Mouse (Mus musculus): ENCODE measurements around the gene Nudt14. TPM values are rescaled to one million over a fixed set of nuclear protein-coding genes. Genes with fewer than 3 reads are reported as not detected.

Nudt14 gene
- polyA plus RNA-seq (2015; fragmentation: Nextera tagmentation; extraction: Ambion mirVana) = 48.0 and 53.1 TPM in 2 replicates

DNA sequence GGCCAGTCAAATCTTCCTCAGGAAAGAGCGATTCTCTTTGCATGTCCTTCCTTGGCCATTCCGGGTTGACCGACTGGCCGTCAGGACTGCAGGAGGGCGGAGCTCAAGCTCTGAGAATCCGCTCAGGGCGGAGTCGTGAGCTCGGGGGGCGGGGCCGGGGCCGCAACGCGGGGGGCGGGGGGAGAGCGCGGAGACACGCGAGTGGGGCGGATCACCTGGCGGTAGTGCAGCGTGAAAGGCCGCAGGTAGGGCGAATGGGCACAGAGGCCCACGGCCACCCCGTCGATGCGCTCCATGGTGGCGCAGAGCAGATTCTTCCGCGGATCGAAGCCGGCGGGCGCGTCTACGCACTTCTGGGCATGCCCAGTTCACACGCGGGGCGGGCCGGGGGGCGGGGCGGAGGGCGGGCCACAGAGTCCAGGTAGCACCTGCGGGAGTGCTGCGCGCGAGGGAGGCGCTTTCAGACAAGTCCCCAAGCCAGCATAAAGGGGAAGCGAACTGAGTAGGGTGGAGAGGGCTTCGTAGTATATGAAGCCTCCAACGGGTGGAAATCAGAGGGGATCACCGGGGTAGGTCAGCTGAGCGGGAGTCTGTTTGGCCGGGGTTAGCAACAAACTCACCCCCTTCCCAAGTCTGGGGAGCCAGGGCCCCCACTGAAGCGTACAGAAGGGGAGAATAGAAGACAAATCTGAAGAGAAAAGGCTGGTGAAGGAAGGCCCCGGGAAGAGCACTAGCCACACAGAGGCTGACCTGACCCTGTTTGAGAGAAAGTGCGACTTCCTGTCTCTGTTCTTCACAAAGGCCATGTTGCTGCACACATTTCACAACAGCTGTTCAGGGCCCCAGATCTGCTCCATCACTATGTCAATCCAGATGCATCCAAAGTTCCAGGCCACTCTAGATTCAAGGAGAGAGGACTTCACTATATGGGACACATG is at the start of gene Nudt14:
Gene Nudt14, minus strand, starts transcription at position 349 of the 938 bp plus-strand sequence.
- H3K4me3 ChIP-seq (ENCODE audit: low read depth, low read length) = peak within 1 kb of the TSS; percentile 74
- H3K36me3 ChIP-seq (ENCODE audit: control insufficient read depth, insufficient read depth, low read length) = no peaks in the 10 kb centered on the region
- peak; percentile 71 for ATAC-seq
- H3K27ac ChIP-seq (ENCODE audit: low read length) = peak within 1 kb of the TSS; percentile 68; the same call in 1 of the 2 replicates
- H3K9me3 ChIP-seq (replicated peaks; ENCODE audit: control insufficient read depth, low read length, poor library complexity, severe bottlenecking) = no peaks in the 10 kb centered on the region
- 1% methylated on average over 57 of the region's 58 CpGs for WGBS
- H3K27me3 ChIP-seq (ENCODE audit: control insufficient read depth, insufficient read depth, low read depth, low read length) = no peaks in the 10 kb centered on the region
- peak within 1 kb of the TSS; percentile 79 for H3K4me2 ChIP-seq (ENCODE audit: low read length)
- peak within 1 kb of the TSS; percentile 86 for H3K9ac ChIP-seq (ENCODE audit: low read depth, low read length)
- peaks cover 9% of the 10 kb centered on the region for H3K4me1 ChIP-seq (ENCODE audit: control insufficient read depth, insufficient read depth, low read length)

DNA sequence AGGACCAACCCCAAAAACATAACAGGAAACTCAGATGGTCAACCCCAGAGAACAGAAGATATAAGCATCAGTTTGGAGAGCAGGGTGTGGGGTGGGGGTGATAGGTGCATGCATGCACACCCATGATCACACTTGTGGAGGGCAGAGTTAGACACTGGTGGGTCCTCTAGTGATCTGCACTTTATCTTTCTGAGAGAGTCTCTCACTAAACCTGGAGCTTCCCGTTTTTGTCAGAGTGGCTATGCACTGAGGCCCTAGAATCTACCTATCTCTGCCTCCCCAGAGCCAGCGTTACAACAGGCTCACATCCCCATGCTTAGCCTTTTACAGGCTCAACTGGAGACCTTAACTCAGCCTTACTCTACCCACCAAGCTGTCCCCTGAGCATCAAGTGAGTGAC is 49.5 kb upstream of the Nudt14 start:
- Histone ChIP-seq H3K4me3 (ENCODE audit: low read depth, low read length) (no peak overlapping the region), H3K9me3 (replicated peaks; ENCODE audit: control insufficient read depth, low read length, poor library complexity, severe bottlenecking) (no peaks in the 10 kb centered on the region), H3K9ac (ENCODE audit: low read depth, low read length) (no peak overlapping the region), H3K27me3 (ENCODE audit: control insufficient read depth, insufficient read depth, low read depth, low read length) (no peaks in the 10 kb centered on the region), H3K4me1 (ENCODE audit: control insufficient read depth, insufficient read depth, low read length) (no peaks in the 10 kb centered on the region; the same call in 1 of the 2 replicates), H3K27ac (ENCODE audit: low read length) (no peak overlapping the region), H3K36me3 (ENCODE audit: control insufficient read depth, insufficient read depth, low read length) (peaks cover 13% of the 10 kb centered on the region), H3K4me2 (ENCODE audit: low read length) (no peak overlapping the region)
- WGBS = 94% methylated on average over 2 of the region's 2 CpGs
- no peak for ATAC-seq

DNA sequence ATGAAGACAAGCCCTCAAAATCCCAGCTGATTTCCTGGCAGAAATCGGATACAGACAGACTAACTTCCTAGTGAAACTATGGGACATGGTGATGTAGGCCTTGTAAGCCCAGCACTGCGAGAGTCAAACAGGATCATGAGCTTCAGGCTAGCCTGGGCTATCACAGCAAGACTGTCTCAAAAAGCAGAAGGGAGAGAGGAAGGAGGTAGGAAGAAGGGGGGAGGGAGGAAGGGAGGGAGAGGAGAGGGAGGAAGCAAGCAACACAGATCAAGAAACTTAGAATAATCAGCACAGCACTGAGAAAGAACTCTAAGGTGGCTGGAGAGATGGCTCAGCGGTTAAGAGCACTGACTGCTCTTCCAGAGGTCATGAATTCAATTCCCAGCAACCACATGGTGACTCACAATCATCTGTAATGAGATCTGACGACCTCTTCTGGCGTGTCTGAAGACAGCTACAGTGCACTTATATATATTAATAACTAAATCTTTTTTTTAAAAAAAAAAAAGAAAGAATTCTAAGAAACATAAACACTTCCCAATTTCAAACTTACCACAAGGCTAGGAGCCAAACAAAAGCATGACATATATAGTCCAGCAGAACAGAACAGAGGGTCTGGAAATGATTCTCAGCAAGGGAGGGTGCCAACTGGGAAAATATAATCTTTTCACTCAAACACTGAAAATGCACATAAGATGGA is 48.9 kb upstream of the Nudt14 start:
- no peak for ATAC-seq
- H3K4me3 ChIP-seq (ENCODE audit: low read depth, low read length) = no peak overlapping the region
- no peak overlapping the region for H3K27ac ChIP-seq (ENCODE audit: low read length)
- WGBS = 83% methylated on average over 5 of the region's 5 CpGs
- no peaks in the 10 kb centered on the region for H3K9me3 ChIP-seq (replicated peaks; ENCODE audit: control insufficient read depth, low read length, poor library complexity, severe bottlenecking)
- H3K4me2 ChIP-seq (ENCODE audit: low read length) = no peak overlapping the region
- peaks cover 16% of the 10 kb centered on the region for H3K36me3 ChIP-seq (ENCODE audit: control insufficient read depth, insufficient read depth, low read length)
- no peaks in the 10 kb centered on the region; the same call in 1 of the 2 replicates for H3K4me1 ChIP-seq (ENCODE audit: control insufficient read depth, insufficient read depth, low read length)
- H3K27me3 ChIP-seq (ENCODE audit: control insufficient read depth, insufficient read depth, low read depth, low read length) = no peaks in the 10 kb centered on the region
- no peak overlapping the region for H3K9ac ChIP-seq (ENCODE audit: low read depth, low read length)

DNA sequence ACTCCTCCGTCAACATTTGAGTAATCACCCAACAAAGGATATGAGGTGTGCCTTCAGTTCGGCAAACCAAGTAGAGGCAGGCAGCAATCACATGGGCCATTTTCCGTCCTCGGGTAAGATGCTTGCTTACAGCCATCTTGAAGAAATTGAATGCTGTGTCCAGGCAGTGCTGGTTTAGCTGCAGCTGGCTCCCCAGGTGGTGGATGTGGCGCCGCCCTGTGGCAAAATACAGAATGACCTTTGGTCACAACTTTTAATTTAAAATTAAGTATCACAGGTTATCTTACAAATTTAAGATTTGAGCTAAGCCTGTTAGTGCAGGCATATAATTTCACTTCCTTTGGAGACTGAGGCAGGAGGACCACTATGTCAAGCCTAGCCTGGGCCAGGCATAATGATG is 46.0 kb upstream of the Nudt14 start:
- no peaks in the 10 kb centered on the region for H3K4me1 ChIP-seq (ENCODE audit: control insufficient read depth, insufficient read depth, low read length)
- no peaks in the 10 kb centered on the region for H3K9me3 ChIP-seq (replicated peaks; ENCODE audit: control insufficient read depth, low read length, poor library complexity, severe bottlenecking)
- H3K27ac ChIP-seq (ENCODE audit: low read length) = no peak overlapping the region
- H3K9ac ChIP-seq (ENCODE audit: low read depth, low read length) = no peak overlapping the region
- no peak for ATAC-seq
- no peaks in the 10 kb centered on the region for H3K27me3 ChIP-seq (ENCODE audit: control insufficient read depth, insufficient read depth, low read depth, low read length)
- H3K4me2 ChIP-seq (ENCODE audit: low read length) = no peak overlapping the region
- 75% methylated on average over 6 of the region's 6 CpGs for WGBS
- H3K36me3 ChIP-seq (ENCODE audit: control insufficient read depth, insufficient read depth, low read length) = peaks cover 30% of the 10 kb centered on the region
- H3K4me3 ChIP-seq (ENCODE audit: low read depth, low read length) = no peak overlapping the region

DNA sequence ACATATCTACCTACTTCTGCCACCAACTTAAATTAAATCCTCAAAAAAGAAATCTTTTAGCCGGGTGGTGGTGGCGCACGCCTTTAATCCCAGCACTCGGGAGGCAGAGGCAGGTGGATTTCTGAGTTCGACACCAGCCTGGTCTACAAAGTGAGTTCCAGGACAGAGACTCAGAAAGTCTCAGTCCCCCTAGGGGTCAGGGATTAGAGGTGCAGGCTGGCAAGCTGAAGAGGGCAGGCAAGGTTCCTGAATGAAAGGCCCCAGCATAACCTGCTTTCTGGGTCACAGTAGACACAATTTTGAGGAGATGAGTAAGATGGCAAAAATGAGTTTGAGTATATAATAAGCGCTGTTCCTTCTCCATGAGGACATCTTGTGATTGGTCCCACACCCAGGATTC is 43.4 kb upstream of the Nudt14 start:
- no peaks in the 10 kb centered on the region for H3K9me3 ChIP-seq (replicated peaks; ENCODE audit: control insufficient read depth, low read length, poor library complexity, severe bottlenecking)
- H3K27me3 ChIP-seq (ENCODE audit: control insufficient read depth, insufficient read depth, low read depth, low read length) = no peaks in the 10 kb centered on the region
- no peak overlapping the region for H3K27ac ChIP-seq (ENCODE audit: low read length)
- no peak for ATAC-seq
- peaks cover 34% of the 10 kb centered on the region for H3K36me3 ChIP-seq (ENCODE audit: control insufficient read depth, insufficient read depth, low read length)
- H3K9ac ChIP-seq (ENCODE audit: low read depth, low read length) = no peak overlapping the region
- H3K4me3 ChIP-seq (ENCODE audit: low read depth, low read length) = no peak overlapping the region
- H3K4me1 ChIP-seq (ENCODE audit: control insufficient read depth, insufficient read depth, low read length) = no peaks in the 10 kb centered on the region
- H3K4me2 ChIP-seq (ENCODE audit: low read length) = no peak overlapping the region
- 95% methylated on average over 6 of the region's 6 CpGs for WGBS

DNA sequence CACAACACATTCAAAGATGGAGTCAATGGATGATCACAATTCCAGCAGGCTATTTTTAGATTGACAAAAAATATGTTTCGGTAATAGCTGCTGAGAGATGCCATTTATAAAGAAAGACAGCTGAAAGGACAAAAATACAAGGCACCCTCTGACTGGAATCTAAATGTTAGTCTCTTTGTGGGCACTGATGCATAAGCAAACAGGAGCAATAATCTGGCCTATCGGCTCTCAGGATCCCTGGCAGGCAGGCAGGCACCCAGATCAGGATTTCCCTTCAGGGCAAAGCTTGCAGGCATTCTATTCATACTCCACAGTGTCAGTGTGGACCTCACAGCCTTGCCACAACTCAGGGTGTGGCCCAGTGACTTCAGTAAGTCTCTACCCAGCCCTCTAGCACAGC is 40.1 kb upstream of the Nudt14 start:
- Histone ChIP-seq H3K4me1 (ENCODE audit: control insufficient read depth, insufficient read depth, low read length) (peaks cover 9% of the 10 kb centered on the region), H3K9ac (ENCODE audit: low read depth, low read length) (no peak overlapping the region), H3K4me2 (ENCODE audit: low read length) (no peak overlapping the region), H3K27ac (ENCODE audit: low read length) (no peak overlapping the region), H3K9me3 (replicated peaks; ENCODE audit: control insufficient read depth, low read length, poor library complexity, severe bottlenecking) (no peaks in the 10 kb centered on the region), H3K4me3 (ENCODE audit: low read depth, low read length) (no peak overlapping the region), H3K36me3 (ENCODE audit: control insufficient read depth, insufficient read depth, low read length) (peaks cover 51% of the 10 kb centered on the region), H3K27me3 (ENCODE audit: control insufficient read depth, insufficient read depth, low read depth, low read length) (no peaks in the 10 kb centered on the region)
- WGBS = 66% methylated on average over 2 of the region's 2 CpGs
- ATAC-seq = no peak

DNA sequence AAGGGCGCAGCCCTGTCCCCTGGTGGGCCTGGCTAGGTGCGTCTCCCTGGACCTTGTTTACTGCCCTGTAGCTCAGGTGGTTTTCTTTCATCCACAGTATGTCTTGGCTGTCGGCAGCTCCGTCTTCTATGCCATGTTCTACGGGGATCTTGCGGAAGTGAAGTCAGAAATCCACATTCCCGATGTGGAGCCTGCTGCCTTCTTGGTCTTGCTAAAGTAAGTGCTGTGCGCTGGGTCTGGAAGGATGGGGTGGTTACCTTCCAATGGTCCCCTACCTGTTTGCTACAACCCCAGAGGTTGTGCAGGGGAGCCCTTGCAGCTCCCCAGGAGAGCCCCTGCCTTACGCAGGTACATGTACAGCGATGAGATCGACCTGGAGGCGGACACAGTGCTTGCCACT is 35.2 kb upstream of the Nudt14 start:
- 0 out of 2 replicates have a peak, but pooled peaks have one; percentile 1 for ATAC-seq
- 35% methylated on average over 12 of the region's 12 CpGs for WGBS
- Histone ChIP-seq H3K27ac (ENCODE audit: low read length) (peak overlapping the region; percentile 92), H3K27me3 (ENCODE audit: control insufficient read depth, insufficient read depth, low read depth, low read length) (no peaks in the 10 kb centered on the region), H3K4me1 (ENCODE audit: control insufficient read depth, insufficient read depth, low read length) (peaks cover 15% of the 10 kb centered on the region), H3K4me2 (ENCODE audit: low read length) (peak overlapping the region; percentile 74), H3K4me3 (ENCODE audit: low read depth, low read length) (peak overlapping the region; percentile 69), H3K36me3 (ENCODE audit: control insufficient read depth, insufficient read depth, low read length) (peaks cover 36% of the 10 kb centered on the region), H3K9me3 (replicated peaks; ENCODE audit: control insufficient read depth, low read length, poor library complexity, severe bottlenecking) (no peaks in the 10 kb centered on the region), H3K9ac (ENCODE audit: low read depth, low read length) (peak overlapping the region; percentile 83)

DNA sequence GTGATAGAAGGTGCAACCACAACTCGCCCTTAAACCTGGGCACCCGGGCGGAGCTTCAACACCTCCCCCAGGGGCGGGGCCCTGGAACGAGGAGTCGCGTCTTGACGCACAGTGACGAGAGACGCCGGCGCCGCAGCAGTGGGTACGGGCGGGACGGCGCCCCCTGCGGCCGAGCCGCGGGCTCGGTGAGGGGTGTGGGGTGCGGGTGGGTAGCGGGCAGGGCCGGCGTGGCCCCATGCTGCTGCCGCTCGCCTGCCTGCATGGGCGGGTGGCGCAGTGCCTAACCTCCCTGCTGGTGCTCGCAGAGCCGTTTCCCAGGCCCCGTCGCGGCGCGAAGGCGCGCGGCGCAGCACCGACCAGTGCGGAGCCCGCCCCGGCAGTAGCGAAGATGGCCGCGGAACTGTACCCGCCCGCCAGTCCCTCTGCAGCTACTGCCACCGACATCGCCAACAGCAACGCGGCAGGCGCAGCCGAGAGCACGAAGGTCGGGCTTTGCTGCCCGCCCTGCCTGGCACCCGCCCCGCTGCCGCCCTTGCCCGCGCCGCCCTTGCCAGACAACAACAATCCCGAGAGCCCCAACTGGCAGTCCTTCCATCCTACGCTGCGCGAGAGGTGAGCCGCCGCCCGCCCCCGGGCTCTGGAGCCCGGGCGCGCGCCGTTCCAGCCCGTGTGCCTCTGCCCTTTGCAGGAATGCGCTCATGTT is 34.6 kb upstream of the Nudt14 start, which contains the start of gene Btbd6:
Gene Btbd6, plus strand, starts transcription at position 112 of the 703 bp plus-strand sequence.
- Histone ChIP-seq H3K27ac (ENCODE audit: low read length) (peak within 1 kb of the TSS; percentile 92), H3K9me3 (replicated peaks; ENCODE audit: control insufficient read depth, low read length, poor library complexity, severe bottlenecking) (no peaks in the 10 kb centered on the region), H3K27me3 (ENCODE audit: control insufficient read depth, insufficient read depth, low read depth, low read length) (no peaks in the 10 kb centered on the region), H3K9ac (ENCODE audit: low read depth, low read length) (peak within 1 kb of the TSS; percentile 83), H3K4me3 (ENCODE audit: low read depth, low read length) (peak within 1 kb of the TSS; percentile 69), H3K4me1 (ENCODE audit: control insufficient read depth, insufficient read depth, low read length) (peaks cover 15% of the 10 kb centered on the region), H3K4me2 (ENCODE audit: low read length) (peak within 1 kb of the TSS; percentile 74), H3K36me3 (ENCODE audit: control insufficient read depth, insufficient read depth, low read length) (peaks cover 37% of the 10 kb centered on the region)
- WGBS = under 1% methylated on average over 69 of the region's 80 CpGs
- peak; percentile 96 for ATAC-seq

Measured in midbrain, embryonic 16.5 days (tissue).